Mouse (Mus musculus) lung, adult 18-20 months (tissue): ENCODE data around the gene Prkch.

Experiments
- DNase-seq, 2 experiments: peaks; one replicate each; pipeline ENCODE4 v3.0.0; 2022; ENCODE audit warnings: mixed read lengths in 2 of 2

Gene Prkch

DNA sequence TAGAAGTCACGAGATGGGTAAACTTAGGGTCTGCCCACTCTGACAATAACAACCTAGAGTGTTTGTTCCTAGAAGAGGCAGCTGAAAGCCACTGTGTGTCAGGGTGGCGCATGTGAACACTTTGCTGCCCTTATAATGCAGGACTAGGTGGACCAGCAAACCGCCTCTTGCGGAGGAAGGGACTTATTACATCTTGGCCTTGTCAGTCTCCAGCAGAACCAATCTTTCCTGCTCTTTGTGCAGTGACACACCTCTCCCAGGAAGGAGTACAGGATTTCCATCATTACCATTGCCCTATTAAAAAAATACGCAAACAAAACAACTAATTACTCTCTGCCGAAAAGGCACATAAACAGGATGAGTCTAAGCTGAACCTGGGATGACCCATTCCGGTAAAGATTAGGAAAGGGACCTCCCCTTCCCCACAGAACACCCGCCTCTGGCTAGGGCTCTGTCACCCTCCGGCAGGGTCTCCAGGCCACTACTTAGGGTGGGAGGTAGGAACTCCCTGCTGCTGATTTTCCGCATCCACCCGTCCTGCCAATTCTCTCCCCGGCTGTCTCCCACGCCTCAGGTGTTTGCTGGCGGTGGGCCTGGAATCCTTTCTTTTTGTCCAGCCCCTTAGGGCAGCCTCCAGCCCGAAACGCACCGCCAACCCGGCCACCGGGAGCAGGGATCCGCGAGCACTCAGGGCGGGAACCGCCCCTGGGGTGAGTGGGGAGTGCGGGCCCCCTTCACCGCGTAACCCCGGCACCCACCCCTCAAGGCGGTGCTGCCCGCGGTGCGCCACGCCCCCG is 585 bp upstream of the Prkch start:
- peak; percentile 50 to 73 for DNase-seq

DNA sequence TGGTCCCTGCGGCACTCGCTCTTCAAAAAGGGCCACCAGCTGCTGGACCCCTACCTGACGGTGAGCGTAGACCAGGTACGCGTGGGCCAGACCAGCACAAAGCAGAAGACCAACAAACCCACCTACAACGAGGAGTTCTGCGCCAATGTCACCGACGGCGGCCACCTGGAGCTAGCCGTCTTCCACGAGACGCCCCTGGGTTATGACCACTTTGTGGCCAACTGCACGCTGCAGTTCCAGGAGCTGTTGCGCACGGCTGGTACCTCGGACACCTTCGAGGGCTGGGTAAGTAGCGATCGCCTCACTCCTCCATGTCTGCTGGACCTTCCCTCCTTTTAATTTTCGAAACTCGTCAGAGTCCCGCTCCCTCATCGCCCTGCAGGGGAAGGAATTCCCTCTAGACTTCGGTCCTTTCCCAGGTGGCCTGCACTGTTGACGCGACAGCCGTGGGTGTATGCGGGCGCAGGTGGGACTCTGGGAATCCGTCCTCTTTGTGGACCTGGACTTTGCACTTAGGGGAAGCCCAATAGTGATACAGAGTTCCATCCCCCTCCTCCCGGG is 725 bp downstream of the Prkch start:
- peak; percentile 13 to 19 for DNase-seq

DNA sequence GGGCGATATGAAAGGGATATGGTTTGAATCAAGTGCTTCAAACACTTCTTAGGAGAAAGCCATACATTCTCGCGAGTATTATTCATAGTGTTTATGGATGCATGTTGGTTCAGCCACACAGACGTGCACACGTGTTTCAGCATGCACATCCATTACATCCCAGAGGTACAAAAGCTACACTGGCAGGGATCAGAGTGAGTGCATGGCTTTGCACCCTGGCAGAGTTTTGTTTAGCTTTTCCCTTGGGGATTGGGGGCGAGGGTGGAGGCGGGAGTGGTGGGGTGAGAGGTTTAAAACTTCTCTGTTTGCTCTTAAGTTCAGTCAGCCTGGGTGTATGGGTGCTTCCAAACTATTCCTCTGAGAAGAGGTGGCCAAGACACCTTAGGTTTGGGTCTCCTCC is 1.3 kb downstream of the Prkch start:
- no peak for DNase-seq

DNA sequence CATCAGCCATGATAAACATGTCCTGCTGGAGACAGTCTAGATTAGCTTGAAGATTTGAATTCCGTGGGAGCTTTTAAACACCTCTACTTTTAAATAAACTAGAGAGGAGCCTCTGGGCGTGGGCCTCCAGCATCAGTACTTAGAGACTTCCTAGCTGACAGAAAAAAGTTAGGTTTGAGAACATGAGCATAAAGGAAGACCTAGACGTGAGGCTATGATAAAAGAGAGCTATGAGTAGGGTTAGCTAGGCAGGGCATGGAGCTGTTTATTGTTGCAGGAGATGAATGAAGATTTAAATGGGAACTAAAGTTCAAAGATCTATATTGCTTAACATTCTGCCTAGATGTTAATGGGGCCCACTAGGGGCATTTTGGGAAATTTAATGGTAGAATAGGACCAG is 2.7 kb downstream of the Prkch start:
- peak in 1 of 2 experiments; percentile 16 for DNase-seq

DNA sequence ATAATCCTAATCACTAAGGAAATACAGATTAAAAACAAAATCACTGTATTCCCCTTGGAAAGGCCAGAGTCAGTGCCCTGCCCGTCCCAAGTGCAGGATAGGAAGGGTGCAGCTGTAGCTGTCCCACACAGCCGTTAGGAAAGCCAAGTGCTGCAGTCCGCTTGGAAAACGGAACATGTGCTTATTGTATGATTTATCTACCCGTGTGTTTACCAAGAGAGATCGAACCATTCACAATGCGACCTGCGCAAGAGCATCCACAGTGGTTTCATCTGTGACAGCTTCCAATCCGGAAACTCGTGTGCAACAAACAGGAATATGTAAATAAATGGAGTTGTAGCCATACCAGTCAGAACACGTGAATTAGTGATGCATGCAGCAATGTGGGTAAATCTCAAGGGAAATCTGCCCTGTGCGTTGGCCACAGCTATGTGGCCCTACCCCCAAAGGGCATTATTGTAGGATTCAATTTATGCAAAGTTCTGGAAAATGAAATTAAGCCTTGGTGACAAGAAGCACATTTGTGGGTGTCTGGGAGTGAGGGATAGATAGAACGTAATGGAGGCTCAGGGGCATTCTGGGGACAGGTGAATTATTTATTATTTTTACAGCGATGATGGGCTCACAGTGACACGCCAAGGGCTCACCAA is 6.2 kb downstream of the Prkch start:
- DNase-seq = peak in 1 of 2 experiments; percentile 52

DNA sequence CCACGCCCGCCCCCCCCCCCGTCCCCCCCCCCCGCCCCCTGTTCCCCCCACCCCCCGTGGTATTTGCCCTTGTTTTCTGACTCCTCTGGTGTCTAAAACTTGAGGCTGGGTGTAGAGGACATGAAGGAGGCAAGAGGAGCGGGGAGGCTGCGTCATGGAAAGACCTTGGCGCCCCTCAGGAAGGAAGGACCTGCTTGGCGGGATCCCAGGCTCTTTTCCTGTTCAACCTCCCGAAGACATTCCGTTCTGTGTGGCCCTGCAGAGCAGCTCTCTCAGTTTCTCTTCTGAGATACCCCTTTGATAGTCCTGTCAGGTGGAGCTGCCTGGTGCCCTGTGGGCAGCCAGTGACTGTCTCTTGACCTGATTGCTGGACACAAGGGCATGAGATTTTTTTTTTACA is 7.0 kb downstream of the Prkch start:
- DNase-seq = peak; percentile 85 to 88

DNA sequence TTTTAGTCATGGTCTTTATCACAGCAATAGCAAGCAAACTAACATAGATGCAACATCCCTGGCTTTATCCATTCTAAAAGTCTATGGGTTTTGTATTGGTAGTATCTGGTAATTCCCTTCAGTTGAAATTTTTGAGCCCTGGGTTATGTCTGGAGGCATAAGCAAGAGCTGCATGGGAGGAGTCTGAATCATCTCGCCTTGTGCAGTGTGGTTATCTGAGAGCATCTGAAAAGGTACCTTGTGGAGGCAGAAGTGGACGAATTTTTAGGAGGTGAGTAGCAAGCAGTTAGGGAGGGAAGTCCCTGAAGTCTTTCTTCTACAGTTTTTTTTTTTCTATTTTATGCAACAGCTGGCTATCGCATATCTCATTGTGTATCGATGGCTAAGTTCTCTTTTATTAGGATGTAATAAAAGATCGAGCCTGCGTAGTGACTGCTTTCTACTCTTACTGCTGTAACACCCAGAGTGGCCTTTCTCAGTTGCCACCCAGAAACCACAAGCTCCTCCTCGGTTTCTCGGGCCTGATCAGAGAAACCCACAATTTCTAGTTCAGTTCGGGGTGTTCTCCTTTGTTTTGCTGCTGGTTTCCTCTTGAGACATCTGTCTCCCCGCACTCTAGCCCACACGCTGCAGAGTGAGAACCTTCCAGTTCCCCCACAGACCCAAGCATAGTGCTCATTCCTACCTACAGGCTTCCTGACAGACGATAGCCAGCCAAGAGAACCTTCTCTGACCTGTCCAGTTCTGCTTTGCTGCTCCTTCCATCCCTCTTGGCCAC is 8.6 kb downstream of the Prkch start:
- peak; percentile 52 to 60 for DNase-seq

DNA sequence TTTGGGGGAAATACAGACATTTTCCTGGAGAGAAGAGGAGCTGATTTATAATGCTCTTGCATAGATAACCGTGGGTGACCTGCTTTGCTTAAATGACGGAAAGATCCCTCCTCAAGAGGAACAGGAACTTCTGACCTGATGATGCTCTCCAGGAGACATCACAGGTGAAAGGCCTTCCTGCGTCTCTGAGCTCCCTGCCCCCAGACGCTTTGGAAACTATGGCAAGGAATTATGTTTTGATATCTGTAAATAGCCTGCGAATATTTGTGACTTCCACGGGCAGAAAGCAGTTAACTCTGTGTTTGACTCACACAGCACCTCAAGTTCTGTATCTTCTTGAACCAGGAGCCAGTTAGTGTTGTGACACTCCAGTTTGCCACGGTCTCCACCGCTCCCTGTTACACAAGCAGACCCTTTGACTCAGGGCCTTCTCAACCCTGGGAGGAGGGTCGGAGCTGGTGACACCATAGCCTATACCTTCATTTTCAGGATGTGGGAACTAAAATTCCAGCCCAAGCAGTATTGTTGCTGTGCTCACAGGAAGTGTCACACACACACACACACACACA is 9.7 kb downstream of the Prkch start:
- DNase-seq = no peak

DNA sequence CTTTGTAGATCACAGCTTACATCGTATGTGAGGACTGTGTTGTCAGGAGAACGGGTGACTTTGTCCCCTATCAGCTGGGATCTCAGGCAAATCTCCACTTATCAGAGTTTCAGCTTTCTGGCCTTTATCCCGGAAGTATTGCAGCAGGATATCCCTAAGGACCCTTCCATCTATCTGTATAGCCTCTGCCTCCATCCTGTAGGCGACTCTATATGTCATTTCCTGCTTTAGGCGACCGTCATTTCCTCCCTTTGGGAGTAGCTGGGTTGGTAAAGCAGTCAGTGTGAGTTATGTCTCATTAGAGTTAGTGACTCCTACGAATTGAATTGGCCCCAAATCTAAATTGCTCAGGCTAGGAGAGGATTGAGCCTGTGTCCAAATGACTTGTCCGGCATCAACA is 10.6 kb downstream of the Prkch start:
- no peak for DNase-seq

DNA sequence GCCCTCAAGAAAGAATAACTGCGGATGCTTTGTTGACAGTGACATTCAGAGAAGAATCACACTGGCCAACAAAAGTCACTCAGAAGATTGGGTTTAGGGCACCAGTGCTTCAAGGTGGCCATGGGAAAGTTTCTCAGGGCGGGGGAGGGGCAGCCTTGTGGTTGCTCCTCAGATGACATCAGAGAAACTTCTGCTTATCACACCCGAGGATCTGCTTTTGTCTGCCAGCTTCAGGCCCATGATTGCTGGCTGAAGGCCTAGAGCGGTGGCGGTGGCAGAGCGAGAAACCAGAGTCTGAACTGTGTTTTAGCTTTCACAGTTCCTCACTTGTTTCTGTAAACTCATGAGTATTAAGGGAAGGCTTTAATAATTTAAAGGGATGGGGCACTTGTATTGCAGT is 13.6 kb downstream of the Prkch start:
- DNase-seq = peak; percentile 74 to 83

DNA sequence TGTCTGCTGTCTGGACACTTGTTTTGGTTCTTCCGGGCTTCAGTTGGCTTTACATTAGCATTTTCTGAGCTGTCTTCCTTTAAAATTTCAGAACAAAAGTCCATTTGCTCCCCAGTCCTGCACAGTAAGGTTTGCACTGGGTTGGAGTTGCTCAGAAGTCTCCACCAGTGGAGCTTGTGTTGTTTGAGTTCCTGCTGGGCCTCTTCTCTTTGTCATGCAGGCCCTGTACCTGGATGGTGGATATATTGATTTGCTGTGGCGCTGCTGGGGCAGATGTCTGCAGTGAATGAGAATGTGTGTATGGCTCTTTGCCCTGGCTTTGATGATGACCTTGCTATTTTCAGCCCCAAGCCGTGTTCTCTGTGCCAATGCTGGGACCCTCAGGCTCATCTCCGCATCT is 15.9 kb downstream of the Prkch start:
- DNase-seq = no peak

DNA sequence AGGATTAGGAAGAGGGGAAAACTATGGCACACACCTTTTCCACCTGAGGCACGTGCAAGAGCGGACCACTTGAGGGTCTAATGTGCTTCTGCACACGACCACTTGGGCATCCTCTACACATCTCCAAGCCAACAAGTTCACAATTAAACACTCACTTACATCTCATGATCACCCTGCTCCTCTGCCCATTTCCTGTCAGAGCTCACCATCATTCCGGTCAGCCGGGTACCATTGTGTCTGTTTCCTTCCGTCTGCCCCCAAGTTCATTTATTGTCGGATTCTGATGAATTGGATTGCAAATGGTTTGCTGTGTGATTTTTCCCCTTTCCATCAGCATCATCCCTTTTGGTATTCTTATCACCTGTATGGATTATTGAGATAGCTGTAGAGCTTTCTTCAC is 18.4 kb downstream of the Prkch start:
- no peak for DNase-seq

DNA sequence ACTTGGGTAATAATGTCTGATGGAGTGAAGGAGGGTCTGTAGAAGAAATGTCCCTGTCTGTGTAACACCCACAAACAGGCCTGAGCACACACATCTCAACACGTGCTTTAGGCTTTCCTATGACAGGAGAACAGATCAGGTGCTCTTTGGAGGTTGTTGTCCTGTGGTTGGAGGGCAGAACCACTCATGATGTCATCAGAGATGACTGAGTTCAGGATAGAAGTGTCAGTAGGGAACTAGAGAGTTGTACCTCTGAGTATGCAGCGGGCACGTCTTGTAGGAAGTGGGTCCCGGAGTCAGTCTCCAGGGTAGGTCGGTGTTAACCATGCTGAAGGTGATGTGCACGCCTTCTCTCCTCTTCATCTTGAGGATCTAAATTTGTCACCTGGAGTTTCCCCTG is 19.1 kb downstream of the Prkch start:
- DNase-seq = no peak

DNA sequence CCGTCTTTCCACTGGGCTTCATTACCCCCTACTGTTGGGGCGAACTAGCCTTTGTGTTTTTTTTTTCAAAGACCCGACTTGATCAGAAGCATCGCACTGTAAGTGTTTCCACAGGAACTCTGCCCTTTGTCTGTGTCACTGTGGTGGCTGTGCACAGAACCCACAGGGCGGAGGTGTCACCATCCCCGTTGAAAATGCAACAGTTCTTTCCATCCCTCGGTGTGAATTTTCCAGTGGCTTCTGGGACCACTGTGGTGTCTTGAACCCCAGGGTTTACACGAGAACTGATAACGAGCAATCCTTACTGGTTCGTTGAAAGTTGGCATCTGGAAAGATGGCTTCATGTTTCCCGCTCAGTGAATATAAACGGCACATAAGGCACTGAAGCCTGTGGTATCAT is 20.2 kb downstream of the Prkch start:
- no peak for DNase-seq

DNA sequence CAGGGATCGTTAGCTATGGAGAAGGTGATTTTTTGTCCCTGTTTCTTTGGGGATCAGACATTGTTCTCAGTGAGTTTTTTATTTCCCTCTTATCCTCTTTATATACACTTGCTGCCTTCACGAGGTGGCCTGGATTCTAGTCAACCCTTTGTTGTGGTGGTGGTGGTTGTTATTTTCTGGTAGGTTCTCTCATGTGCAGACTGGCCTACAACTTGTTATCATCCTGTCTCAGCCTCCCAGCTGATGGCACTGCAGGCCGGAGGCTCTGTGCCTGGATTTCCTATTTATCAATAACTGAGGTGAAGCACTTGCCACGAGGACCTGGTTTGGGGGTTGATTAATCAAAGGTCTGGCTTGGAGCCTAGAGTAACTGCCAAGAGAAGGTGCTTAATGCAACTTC is 20.6 kb downstream of the Prkch start:
- no peak for DNase-seq

DNA sequence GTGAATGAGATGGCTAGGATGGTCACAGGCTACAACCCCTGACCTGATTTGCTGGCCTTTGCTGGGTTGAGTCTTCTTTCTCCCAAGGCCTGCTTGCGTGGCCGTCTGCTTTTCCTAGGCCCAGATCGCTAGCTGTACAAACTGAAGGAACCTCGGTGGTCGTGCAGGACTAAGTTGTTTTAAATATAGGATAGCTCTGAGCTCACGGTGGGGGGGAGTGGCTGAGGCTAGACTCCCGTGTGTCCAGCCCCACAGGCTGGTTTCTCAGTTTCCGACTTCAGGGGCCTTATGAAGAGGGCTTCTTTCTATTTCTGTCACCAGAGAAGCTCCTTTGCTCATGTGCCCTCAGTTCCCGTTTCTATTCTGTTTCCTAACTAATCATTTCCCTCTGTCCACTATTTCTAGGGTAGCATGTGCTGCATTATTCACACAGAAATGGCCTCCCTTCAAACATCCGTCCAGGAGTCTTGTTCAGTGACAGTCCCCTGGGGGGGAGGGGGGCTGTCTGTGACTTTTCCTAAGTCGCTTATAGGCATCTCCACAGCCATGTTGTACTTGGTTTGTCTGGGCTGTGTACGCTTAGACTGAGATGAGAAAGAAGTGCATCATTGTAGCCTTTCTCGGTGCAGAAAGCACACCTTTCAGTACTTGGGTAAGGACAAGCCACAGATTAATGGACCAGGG is 22.9 kb downstream of the Prkch start:
- DNase-seq = no peak

DNA sequence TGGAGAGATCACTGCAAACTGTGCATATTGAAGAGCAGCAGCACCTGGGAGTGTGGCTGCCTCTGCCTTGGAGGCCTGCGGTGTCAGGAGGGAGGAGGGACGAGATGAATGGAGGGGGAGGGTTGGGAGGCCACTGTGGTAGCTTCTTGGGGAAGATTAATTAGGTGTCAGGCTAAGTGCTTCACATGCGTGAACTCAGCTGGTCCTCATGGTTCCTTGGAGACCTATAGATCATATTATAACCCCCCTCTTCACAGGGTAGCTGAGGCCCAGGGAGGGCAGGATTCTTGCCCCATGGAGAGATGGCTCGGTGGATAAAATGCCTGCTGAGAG is 23.4 kb downstream of the Prkch start:
- DNase-seq = no peak

DNA sequence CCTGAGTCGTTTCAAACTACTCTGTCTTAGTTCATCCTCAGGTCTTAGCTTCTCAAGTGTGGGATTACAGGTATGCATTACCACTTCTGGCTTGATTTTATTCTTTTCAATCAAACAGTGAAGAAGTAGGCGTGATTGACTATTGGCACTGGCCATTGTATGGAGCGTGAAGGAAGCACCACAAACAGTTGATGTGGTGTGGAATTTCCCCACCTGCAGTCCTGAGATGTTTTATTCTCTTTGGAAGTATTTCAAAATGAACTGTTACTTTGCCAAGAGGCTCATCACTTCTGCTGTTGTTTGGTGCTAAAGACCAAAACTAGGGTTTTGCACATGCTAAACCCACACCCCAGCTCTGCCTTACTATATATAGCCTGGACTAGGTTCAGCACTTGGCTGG is 24.7 kb downstream of the Prkch start:
- DNase-seq = no peak

DNA sequence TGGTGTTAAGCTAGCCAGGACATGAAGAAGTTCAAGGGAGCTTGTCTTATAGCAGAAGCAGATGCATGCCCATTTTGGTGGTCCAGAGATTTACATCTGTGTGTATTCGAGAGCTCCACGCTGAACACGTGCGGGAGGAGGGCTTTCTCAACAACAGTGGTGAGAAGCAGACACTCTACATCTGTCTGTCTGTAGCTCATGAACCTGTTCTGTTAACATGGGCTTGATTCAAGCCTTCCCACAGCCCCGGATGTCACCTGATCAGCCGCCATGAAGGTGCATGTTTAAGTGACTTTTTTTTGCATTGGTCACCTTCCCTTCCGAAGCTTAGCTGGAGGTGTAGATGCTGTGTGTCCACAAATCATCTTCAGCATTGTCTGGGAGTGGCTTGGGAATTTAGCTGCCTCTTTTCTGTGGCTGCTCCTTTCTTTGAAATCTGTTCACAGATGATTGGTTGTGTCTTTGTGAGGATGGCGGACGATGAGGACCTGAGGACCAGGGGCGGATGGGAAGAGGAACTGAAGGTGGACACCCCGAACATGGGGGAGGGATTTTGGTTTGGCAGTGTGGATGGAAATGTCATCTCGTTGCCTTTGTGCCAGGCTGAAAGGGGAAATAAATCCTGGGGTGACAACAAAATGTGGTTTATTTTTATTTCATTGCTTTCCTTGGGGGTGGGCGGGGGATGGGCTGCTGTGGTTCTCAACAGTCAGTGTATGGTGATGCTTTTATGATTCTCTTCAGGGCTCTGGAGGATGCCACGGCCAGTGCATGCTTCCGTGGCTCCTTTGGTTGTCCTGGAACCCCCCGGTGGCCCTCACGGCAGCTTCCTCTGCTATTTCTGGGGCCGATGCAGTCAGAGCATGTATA is 25.3 kb downstream of the Prkch start:
- DNase-seq = no peak

DNA sequence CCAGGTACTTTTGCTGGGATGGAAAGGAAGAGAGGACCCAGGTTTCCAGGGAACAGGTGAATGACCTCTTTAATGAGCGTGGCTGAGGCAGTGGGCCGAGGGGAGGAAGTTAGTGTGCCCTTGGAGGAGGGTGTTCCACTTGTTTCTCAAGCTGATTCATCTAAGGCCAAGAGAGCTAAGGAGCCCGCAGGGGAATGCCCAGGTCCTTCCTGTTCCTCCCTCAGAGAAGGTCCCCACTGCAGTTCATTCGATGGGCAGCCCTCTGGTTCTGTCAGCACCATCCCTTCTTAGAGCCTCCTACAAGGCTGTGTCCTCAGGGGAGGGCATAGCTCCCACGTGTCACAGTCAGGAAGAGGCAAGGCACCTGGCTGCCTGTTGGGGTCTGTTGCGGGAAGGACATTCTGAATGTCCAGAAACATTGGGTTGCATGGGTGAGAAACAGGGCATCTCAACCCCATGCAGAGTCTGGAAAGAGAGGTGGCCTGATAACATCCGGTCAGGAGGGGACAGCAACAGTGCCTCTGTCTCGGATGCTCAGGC is 26.3 kb downstream of the Prkch start:
- peak in 1 of 2 experiments; percentile 32 for DNase-seq

DNA sequence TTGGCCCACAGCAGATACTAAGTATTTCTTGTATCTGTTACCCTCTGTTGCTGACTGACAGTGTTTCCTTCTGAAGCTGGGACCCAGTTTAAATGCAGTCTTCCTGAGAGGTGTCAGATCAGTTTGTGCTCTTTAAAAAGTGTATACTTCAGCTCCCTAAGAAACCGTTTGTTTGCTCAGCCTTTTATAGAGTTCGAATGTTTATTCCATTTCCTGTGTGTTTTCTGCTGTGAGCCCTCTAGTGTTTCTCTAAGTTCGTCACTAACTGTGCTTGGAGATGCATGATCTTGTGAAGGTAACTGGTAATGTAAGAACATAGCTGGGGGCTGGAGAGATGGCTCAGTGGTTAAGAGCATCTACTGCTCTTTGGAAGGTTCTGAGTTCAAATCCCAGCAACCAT is 27.1 kb downstream of the Prkch start:
- no peak for DNase-seq
